ENCODE assay signal across 8 mouse cellular contexts in genomic region chr19:8774086-8774835, GRCm38 (mm10). TPM values are rescaled to one million over a fixed set of nuclear protein-coding genes. Genes with fewer than 3 reads are reported as not detected.
DNase-seq lines count a peak whose midpoint lies in the region; ATAC-seq and TF ChIP-seq lines count a peak whose summit lies in the region.

TSS of gene Tmem179b (minus strand) at chr19:8774467.

- peak within 1 kb of the TSS; percentile 96 for H3K9ac ChIP-seq in forebrain, embryonic 13.5 days
- peak within 1 kb of the TSS; percentile 91 for H3K9ac ChIP-seq in neural tube, embryonic 15.5 days (replicated peaks)

- intact Hi-C loops in heart, postnatal 10 days (cut with DNase I), result no loop called here

- no peak for TF ChIP-seq CTCF in E14TG2a.4 (conservative IDR thresholded peaks at IDR 0.05; ENCODE audit: low read length)

- peak within 1 kb of the TSS; percentile 100 for H3K4me2 ChIP-seq in forebrain, embryonic 13.5 days
- H3K4me2 ChIP-seq in neural tube, embryonic 15.5 days, result peak within 1 kb of the TSS; percentile 84

- H3K36me3 ChIP-seq in E14TG2a.4 (ENCODE audit: insufficient read depth, low read length), result peaks cover 58% of the 10 kb centered on the region
- peaks cover 49% of the 10 kb centered on the region for H3K36me3 ChIP-seq in forebrain, embryonic 13.5 days (ENCODE audit: poor library complexity, severe bottlenecking)
- peaks cover 33% of the 10 kb centered on the region for H3K36me3 ChIP-seq in neural tube, embryonic 15.5 days

- H3K27ac ChIP-seq in forebrain, embryonic 13.5 days, result peak within 1 kb of the TSS; percentile 99
- peak within 1 kb of the TSS; percentile 100 for H3K27ac ChIP-seq in neural tube, embryonic 15.5 days (replicated peaks)

- under 1% methylated on average over 68 of the region's 68 CpGs for WGBS in forebrain, embryonic 13.5 days
- WGBS in neural tube, embryonic 15.5 days, result under 1% methylated on average over 63 of the region's 68 CpGs

- no peaks in the 10 kb centered on the region for H3K27me3 ChIP-seq in E14TG2a.4 (ENCODE audit: insufficient read depth, low read length)
- H3K27me3 ChIP-seq in forebrain, embryonic 13.5 days, result no peaks in the 10 kb centered on the region
- no peaks in the 10 kb centered on the region for H3K27me3 ChIP-seq in neural tube, embryonic 15.5 days (replicated peaks)

- H3K9me3 ChIP-seq in E14TG2a.4 (ENCODE audit: low read length), result no peaks in the 10 kb centered on the region
- no peaks in the 10 kb centered on the region for H3K9me3 ChIP-seq in forebrain, embryonic 13.5 days (replicated peaks)
- H3K9me3 ChIP-seq in neural tube, embryonic 15.5 days (replicated peaks), result no peaks in the 10 kb centered on the region

- H3K4me3 ChIP-seq in E14TG2a.4 (replicated peaks; ENCODE audit: low read length), result peak within 1 kb of the TSS; percentile 92
- H3K4me3 ChIP-seq in forebrain, embryonic 13.5 days, result peak within 1 kb of the TSS; percentile 70
- peak within 1 kb of the TSS; percentile 74 for H3K4me3 ChIP-seq in neural tube, embryonic 15.5 days (replicated peaks)

- peaks cover 58% of the 10 kb centered on the region for H3K4me1 ChIP-seq in E14TG2a.4 (replicated peaks; ENCODE audit: low read depth, low read length)
- H3K4me1 ChIP-seq in forebrain, embryonic 13.5 days, result peaks cover 38% of the 10 kb centered on the region
- H3K4me1 ChIP-seq in neural tube, embryonic 15.5 days, result peaks cover 46% of the 10 kb centered on the region

- ATAC-seq in forebrain, embryonic 13.5 days, result peak; percentile 95
- ATAC-seq in neural tube, embryonic 15.5 days (ENCODE audit: low FRiP score), result peak; percentile 93

- DNase-seq in c-Kit-positive CD71-positive TER-119-positive erythroid progenitor cells, embryonic 14.5 days (ENCODE audit: low spot score), result peak; percentile 94
- DNase-seq in heart, postnatal 10 days, result peak; percentile 97 to 98
- peak; percentile 97 for DNase-seq in layer of hippocampus, adult 11-12 months (ENCODE audit: low spot score)
- DNase-seq in lung, adult 18-20 months, result peak; percentile 95
- DNase-seq in testis, postnatal 14 days (ENCODE audit: low spot score), result peak; percentile 94

RNA-seq across cellular contexts. Expression of gene Tmem179b, which starts in this region (rescaled TPM):
- 35.9 and 36.5 TPM in 2 replicates for polyA plus RNA-seq in forebrain, embryonic 13.5 days (2015; fragmentation: Nextera tagmentation; extraction: Ambion mirVana)
- total RNA-seq in heart, postnatal 10 days (2021), result 10 to 100 TPM; 13.9 to 22.5 TPM
- polyA plus RNA-seq in neural tube, embryonic 15.5 days (2015; fragmentation: Nextera tagmentation; extraction: Ambion mirVana), result 28.2 and 46.3 TPM in 2 replicates

Comparison
In these comparisons a context has a peak if more than half of its experiments do, and no peak if none do; other contexts are left out.
1. Peak in every context shown above with its lines: DNase-seq, ATAC-seq, H3K4me3 ChIP-seq and H3K27ac ChIP-seq.